Mouse (Mus musculus) neural tube, embryonic 13.5 days (tissue): ENCODE results near the gene Etv3. TPM values are rescaled to one million over a fixed set of nuclear protein-coding genes. Genes with fewer than 3 reads are reported as not detected.
"Not testable (repeated sequence)": the region's sequence is repeated elsewhere in the genome, so short reads cannot be mapped to it uniquely, and the experiment has no call there.

Experiments used
- ATAC-seq: fragments of 200-750 bp; cut with Nextera tagmentation; 2 replicates; pipeline ENCODE4 v1.8.0; 2017; ENCODE audit warnings: low read depth, mild to moderate bottlenecking, moderate TSS enrichment, moderate library complexity
- H3K27ac ChIP-seq: fragments of 300-500 bp; sonication (generic); replicated peaks from 2 replicates; pipeline ENCODE4 v1.5.1; 2015; ENCODE audit warnings: moderate library complexity, mild to moderate bottlenecking, inconsistent platforms
- H3K27me3 ChIP-seq: fragments of 300-500 bp; sonication (generic); 2 replicates; pipeline ENCODE4 v1.6.1; 2015; ENCODE audit warnings: mild to moderate bottlenecking, inconsistent platforms
- H3K36me3 ChIP-seq: fragments of 300-500 bp; sonication (generic); 2 replicates; pipeline ENCODE4 v1.6.1; 2015; ENCODE audit warnings: mild to moderate bottlenecking, inconsistent platforms
- H3K4me1 ChIP-seq: fragments of 300-500 bp; sonication (generic); replicated peaks from 2 replicates; pipeline ENCODE4 v1.6.1; 2015; ENCODE audit warnings: inconsistent platforms
- H3K4me2 ChIP-seq: fragments of 300-500 bp; sonication (generic); 2 replicates; pipeline ENCODE4 v1.6.1; 2015; ENCODE audit warnings: inconsistent platforms, mild to moderate bottlenecking, moderate library complexity
- H3K4me3 ChIP-seq: fragments of 300-500 bp; sonication (generic); 2 replicates; pipeline ENCODE4 v1.5.1; 2015; ENCODE audit warnings: mild to moderate bottlenecking, inconsistent platforms
- H3K9ac ChIP-seq: fragments of 300-500 bp; sonication (generic); 2 replicates; pipeline ENCODE4 v1.6.1; 2015; ENCODE audit warnings: moderate library complexity, mild to moderate bottlenecking, inconsistent platforms
- H3K9me3 ChIP-seq: fragments of 300-500 bp; sonication (generic); 2 replicates; pipeline ENCODE4 v1.6.1; 2016; ENCODE audit warnings: inconsistent platforms
- WGBS: fragments of 180-500 bp; shearing (Covaris S2); methylation state at CpG from one replicate; pipeline ENCODE4 v1.1.7; 2015; 5-methylcytosine and 5-hydroxymethylcytosine counted together
- polyA plus RNA-seq: library from polyadenylated mRNA; unstranded; fragments of >200 nt; fragmentation: Nextera tagmentation; extraction: Ambion mirVana; gene quantifications from 2 replicates; pipeline ENCODE4 v1.2.1, GENCODE M21; 2015

Gene Etv3
- polyA plus RNA-seq, 1 experiment from 2014 or later: 10.4 TPM

GRCm38 (mm10) chr3:87545554-87545953, 20.3 kb downstream of the Etv3 start:
- Histone ChIP-seq H3K4me2 (no peak overlapping the region), H3K9ac (no peak overlapping the region), H3K27ac (no peak overlapping the region), H3K9me3 (no peaks in the 10 kb centered on the region), H3K36me3 (0 out of 2 replicates have a peak, but pooled peaks cover 4% of the 10 kb centered on the region), H3K27me3 (no peaks in the 10 kb centered on the region), H3K4me3 (no peak overlapping the region), H3K4me1 (peaks cover 23% of the 10 kb centered on the region)
- 75% methylated on average over 3 of the region's 3 CpGs for WGBS
- ATAC-seq: no peak

DNA sequence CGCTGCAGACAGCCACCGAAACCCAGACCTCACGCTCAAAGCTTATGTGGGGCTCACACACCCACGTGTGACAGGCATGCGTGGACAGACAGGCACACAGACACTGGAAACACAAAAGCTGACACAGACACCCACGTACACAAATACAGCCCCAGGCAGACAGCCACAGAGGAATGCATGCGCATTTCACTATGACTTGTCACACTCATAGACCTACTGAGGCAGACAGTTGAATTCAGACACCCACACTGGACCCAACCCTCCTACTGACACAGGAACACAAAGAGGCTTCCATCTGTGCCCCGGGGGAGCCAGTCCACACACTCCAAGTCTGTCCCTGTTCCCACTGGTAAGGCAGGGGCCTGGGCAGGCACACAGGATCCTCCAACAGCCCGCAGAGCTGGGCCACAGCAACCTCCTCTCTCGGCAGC, 21.1 kb downstream of the Etv3 start:
- Histone ChIP-seq H3K27me3 (no peaks in the 10 kb centered on the region), H3K4me2 (no peak overlapping the region), H3K27ac (no peak overlapping the region), H3K4me1 (peaks cover 19% of the 10 kb centered on the region), H3K4me3 (no peak overlapping the region), H3K9ac (no peak overlapping the region), H3K9me3 (no peaks in the 10 kb centered on the region), H3K36me3 (0 out of 2 replicates have a peak, but pooled peaks cover 2% of the 10 kb centered on the region)
- WGBS: 81% methylated on average over 10 of the region's 10 CpGs
- ATAC-seq: no peak

GRCm38 (mm10) chr3:87549908-87550307, 24.7 kb downstream of the Etv3 start:
- Histone ChIP-seq H3K4me2 (peak overlapping the region; percentile 16; the same call in 1 of the 2 replicates), H3K4me1 (peaks cover 11% of the 10 kb centered on the region), H3K36me3 (no peaks in the 10 kb centered on the region), H3K27me3 (no peaks in the 10 kb centered on the region), H3K9ac (no peak overlapping the region), H3K4me3 (no peak overlapping the region), H3K27ac (no peak overlapping the region), H3K9me3 (no peaks in the 10 kb centered on the region)
- WGBS: 26% methylated on average over 14 of the region's 14 CpGs
- no peak for ATAC-seq

DNA sequence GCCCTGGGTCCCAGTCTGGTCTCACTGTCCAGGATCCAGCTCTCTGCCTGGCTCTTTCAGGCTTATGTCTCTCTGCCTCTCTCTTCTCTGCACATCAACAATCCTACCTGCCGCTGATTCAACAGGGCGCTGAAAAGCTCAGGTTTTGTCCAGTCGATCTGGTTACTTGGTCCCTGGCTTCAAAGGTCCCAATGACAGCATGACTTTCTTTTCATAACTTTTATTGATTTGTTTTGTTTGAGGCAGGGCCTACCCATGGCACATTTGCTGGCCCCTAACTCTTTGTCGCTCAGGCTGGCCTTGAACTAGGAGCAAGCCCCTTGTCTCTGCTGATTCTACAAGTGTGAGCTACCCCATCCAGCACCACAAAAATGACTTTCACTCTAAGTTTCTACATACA, 27.1 kb downstream of the Etv3 start:
- Histone ChIP-seq H3K9ac (no peak overlapping the region), H3K4me3 (no peak overlapping the region), H3K4me2 (no peak overlapping the region), H3K4me1 (peaks cover 11% of the 10 kb centered on the region), H3K27me3 (no peaks in the 10 kb centered on the region), H3K9me3 (no peaks in the 10 kb centered on the region), H3K36me3 (no peaks in the 10 kb centered on the region), H3K27ac (no peak overlapping the region)
- ATAC-seq: no peak
- WGBS: 89% methylated on average over 4 of the region's 4 CpGs

DNA sequence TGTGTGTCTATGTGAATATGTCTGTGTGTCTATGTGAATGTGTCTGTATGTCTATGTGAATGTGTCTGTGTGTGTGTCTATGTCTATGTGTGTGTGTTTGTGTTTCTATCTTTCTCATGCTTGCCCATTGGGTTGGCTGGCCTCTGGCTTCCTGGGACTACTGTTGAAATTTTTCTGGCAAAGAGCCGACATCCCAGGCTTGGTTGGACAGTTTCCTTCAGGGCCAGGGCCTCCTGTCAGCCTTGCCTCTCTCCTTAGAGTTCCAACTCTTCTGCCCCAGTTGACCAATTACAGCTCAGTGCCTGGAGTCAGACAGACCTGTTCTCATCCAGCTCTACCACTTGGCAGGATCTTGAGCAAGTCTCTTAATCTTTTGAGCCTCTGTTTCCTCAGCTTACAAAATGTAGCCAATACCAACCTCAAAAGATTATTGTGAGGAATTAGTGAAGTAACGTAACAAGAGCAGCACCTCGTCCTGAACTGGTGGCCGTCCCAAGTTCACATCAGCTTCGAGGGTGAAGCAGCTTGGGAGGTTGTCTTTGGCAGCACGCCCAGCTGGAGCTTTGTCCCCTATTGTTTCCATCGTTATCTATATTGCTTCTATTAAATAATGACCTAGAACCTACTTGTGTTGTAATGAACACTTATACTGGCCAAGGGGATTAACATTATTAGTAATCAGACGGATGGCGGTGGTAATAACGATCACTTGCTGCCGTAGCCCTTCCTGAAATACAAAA, 28.2 kb downstream of the Etv3 start:
- 65% methylated on average over 11 of the region's 11 CpGs for WGBS
- H3K4me2 ChIP-seq: no peak overlapping the region
- no peak for ATAC-seq
- H3K9me3 ChIP-seq: no peaks in the 10 kb centered on the region
- H3K36me3 ChIP-seq: no peaks in the 10 kb centered on the region
- H3K27ac ChIP-seq: no peak overlapping the region
- no peak overlapping the region for H3K4me3 ChIP-seq
- no peaks in the 10 kb centered on the region for H3K27me3 ChIP-seq
- no peak overlapping the region for H3K9ac ChIP-seq
- H3K4me1 ChIP-seq: peaks cover 11% of the 10 kb centered on the region

- H3K27ac ChIP-seq, ATAC-seq, H3K4me2 ChIP-seq, H3K4me1 ChIP-seq, H3K4me3 ChIP-seq, H3K27me3 ChIP-seq, H3K9ac ChIP-seq, H3K9me3 ChIP-seq, H3K36me3 ChIP-seq: not testable (repeated sequence)
- 83% methylated on average over 13 of the region's 13 CpGs for WGBS
Measured at GRCm38 (mm10) chr3:87554859-87555258, 29.7 kb downstream of the Etv3 start.

GRCm38 (mm10) chr3:87556109-87556531, 30.9 kb downstream of the Etv3 start:
- no peak overlapping the region for H3K9ac ChIP-seq
- WGBS: 72% methylated on average over 3 of the region's 3 CpGs
- peaks cover 4% of the 10 kb centered on the region; the same call in 1 of the 2 replicates for H3K4me1 ChIP-seq
- no peaks in the 10 kb centered on the region for H3K27me3 ChIP-seq
- no peaks in the 10 kb centered on the region for H3K9me3 ChIP-seq
- H3K36me3 ChIP-seq: no peaks in the 10 kb centered on the region
- no peak overlapping the region for H3K4me3 ChIP-seq
- H3K4me2 ChIP-seq: no peak overlapping the region
- ATAC-seq: no peak
- H3K27ac ChIP-seq: no peak overlapping the region

DNA sequence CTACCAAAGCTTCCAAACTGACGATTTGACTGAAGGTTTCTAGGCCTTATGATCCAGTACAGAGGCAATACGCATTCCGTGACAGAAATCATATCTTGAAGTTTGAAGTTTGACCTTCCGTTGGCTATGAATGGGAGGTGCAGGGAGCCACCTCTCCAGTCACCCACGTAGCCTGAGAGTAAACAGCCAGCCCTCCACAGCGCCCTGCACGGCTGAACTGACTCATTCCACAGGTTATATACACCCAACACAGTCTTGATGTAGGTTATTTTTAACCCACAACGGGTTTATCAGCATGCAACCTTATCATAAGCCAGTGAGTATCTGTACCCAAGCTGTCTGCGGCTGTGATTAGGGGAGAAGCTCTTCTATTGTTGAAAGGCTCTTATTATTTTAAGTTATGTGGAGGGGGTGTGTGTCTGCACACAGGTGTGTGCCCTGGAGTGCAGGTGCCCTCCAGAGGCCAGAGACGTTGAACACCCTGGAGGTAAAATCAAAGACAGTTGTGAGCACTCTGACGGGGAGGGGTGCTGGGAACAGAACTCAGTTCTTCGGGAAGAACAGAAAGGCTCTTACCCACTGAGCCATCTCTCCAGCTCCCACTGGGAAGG, 31.6 kb downstream of the Etv3 start:
- 88% methylated on average over 12 of the region's 12 CpGs for WGBS

DNA sequence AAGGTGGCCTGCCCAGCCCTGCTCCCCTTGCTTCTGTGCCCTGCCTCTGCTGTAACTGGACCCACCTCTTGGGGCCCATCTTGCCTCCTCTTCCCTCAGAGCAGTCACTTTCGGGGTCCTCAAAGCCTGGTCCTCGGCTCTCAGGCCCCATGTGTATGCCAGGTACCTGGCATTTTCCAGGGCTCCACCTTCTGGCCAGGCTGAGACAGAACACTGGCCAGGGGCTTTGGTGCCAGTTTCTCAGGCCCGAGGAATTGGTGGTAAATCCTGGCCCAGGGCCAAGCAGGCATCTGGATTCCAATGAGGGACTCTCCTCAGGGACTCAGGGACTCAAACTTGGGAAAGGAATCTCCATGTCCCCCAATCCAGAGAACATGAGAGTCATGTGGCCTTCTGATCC, 34.9 kb downstream of the Etv3 start:
- 60% methylated on average over 3 of the region's 3 CpGs for WGBS
- no peak overlapping the region for H3K4me2 ChIP-seq
- peaks cover 3% of the 10 kb centered on the region for H3K4me1 ChIP-seq
- no peaks in the 10 kb centered on the region for H3K36me3 ChIP-seq
- no peaks in the 10 kb centered on the region for H3K9me3 ChIP-seq
- no peak overlapping the region for H3K27ac ChIP-seq
- no peak overlapping the region for H3K4me3 ChIP-seq
- no peaks in the 10 kb centered on the region for H3K27me3 ChIP-seq
- ATAC-seq: no peak
- no peak overlapping the region for H3K9ac ChIP-seq

More for the DNA sequence above, 31.6 kb downstream of the Etv3 start:
- Histone ChIP-seq H3K36me3 (no peaks in the 10 kb centered on the region), H3K4me2 (no peak overlapping the region), H3K9me3 (no peaks in the 10 kb centered on the region), H3K9ac (no peak overlapping the region), H3K4me3 (no peak overlapping the region), H3K4me1 (peaks cover 4% of the 10 kb centered on the region; the same call in 1 of the 2 replicates), H3K27me3 (no peaks in the 10 kb centered on the region), H3K27ac (no peak overlapping the region)
- no peak for ATAC-seq

- Histone ChIP-seq H3K4me3 (no peak overlapping the region), H3K27me3 (no peaks in the 10 kb centered on the region), H3K9me3 (no peaks in the 10 kb centered on the region), H3K9ac (no peak overlapping the region), H3K27ac (no peak overlapping the region), H3K36me3 (no peaks in the 10 kb centered on the region), H3K4me1 (peaks cover 11% of the 10 kb centered on the region), H3K4me2 (no peak overlapping the region)
- no peak for ATAC-seq
- 80% methylated on average over 8 of the region's 8 CpGs for WGBS
Measured at GRCm38 (mm10) chr3:87561434-87561833, 36.2 kb downstream of the Etv3 start.

DNA sequence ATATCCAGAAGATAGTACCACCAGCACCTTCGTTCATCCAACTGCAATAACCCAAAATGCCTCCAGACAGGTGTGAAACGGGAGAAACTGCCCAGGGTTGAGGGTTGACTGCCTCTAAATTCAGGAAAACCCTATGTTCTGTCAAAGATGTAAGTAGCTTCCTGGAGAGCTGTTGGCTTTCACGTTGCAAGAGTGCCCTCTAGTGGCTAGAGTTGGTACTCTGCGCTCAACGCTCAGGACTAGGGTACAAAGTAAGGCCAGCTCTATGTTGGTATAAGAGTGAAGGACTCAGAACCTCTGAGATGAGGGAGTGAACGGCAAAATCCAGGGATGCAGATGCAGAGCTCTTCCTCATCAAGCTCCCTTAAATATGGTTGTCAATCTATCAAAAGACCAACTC, 37.2 kb downstream of the Etv3 start:
- ATAC-seq: no peak
- Histone ChIP-seq H3K36me3 (no peaks in the 10 kb centered on the region), H3K4me1 (peaks cover 14% of the 10 kb centered on the region), H3K4me3 (no peak overlapping the region), H3K4me2 (no peak overlapping the region), H3K9ac (no peak overlapping the region), H3K27me3 (no peaks in the 10 kb centered on the region), H3K9me3 (no peaks in the 10 kb centered on the region), H3K27ac (no peak overlapping the region)
- 5% methylated on average over 6 of the region's 6 CpGs for WGBS

DNA sequence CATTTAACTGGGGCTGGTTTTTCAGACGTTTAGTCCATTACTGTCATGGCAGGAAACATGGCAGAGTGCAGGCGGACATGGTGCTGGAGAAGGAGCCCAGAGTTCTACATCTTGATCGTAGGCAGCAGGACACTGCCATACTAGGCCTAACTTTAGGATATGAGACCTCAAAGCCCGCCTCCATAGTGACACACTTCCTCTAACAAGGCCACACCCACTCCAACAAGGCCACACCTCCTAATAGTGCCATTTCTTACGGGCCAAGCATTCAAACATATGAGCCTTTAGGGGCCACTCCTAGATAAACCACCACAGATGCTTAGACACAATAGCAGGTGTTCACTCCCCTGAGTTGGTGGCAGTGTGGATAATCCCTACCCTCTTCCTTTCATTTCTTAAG, 38.3 kb downstream of the Etv3 start:
- 79% methylated on average over 5 of the region's 5 CpGs for WGBS
- no peak overlapping the region for H3K9ac ChIP-seq
- H3K36me3 ChIP-seq: no peaks in the 10 kb centered on the region
- ATAC-seq: no peak
- H3K4me1 ChIP-seq: peaks cover 14% of the 10 kb centered on the region
- no peaks in the 10 kb centered on the region for H3K27me3 ChIP-seq
- H3K4me2 ChIP-seq: no peak overlapping the region
- no peak overlapping the region for H3K27ac ChIP-seq
- H3K9me3 ChIP-seq: no peaks in the 10 kb centered on the region
- H3K4me3 ChIP-seq: no peak overlapping the region
